Mouse (Mus musculus): ENCODE data around the gene Sox15.

DNA sequence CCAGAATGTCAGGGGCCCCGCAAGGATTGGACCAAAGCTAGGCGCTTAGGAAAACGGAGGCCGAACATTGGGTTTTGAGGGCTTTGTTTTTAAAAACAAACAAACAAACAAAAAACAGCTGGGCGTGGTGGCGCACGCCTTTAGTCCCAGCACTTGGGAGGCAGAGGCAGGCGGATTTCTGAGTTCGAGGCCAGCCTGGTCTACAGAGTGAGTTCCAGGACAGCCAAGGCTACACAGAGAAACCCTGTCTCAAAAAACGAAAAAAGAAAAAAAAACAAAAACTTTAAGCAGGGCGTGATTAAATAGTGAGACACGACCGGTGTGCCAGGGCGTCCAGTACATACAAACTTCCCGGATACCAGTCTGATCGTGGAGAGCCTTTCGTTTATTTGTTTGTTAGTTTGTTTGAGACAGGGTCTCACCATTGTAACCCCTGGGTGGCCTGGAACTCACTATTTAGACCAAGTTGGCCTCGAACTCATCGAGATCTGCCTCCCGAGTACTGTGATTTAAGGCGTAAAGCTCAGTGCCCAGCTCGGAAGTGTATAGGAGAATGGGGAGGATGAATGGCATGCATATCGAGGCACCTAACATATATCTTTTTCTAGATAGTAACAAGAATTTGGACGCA is 27.2 kb downstream of the Sox15 start:
- TF ChIP-seq POLR2A (IDR thresholded peaks at IDR 0.05; ENCODE audit: control insufficient read depth, extremely low read depth, insufficient read depth, low read length, poor library complexity), result no peak
- no peak for TF ChIP-seq CTCF (IDR thresholded peaks at IDR 0.05; ENCODE audit: borderline replicate concordance, control insufficient read depth, extremely low read depth, insufficient read depth, low read length, poor library complexity)
